Mouse (Mus musculus): ENCODE data around the gene Ranbp10.

DNA sequence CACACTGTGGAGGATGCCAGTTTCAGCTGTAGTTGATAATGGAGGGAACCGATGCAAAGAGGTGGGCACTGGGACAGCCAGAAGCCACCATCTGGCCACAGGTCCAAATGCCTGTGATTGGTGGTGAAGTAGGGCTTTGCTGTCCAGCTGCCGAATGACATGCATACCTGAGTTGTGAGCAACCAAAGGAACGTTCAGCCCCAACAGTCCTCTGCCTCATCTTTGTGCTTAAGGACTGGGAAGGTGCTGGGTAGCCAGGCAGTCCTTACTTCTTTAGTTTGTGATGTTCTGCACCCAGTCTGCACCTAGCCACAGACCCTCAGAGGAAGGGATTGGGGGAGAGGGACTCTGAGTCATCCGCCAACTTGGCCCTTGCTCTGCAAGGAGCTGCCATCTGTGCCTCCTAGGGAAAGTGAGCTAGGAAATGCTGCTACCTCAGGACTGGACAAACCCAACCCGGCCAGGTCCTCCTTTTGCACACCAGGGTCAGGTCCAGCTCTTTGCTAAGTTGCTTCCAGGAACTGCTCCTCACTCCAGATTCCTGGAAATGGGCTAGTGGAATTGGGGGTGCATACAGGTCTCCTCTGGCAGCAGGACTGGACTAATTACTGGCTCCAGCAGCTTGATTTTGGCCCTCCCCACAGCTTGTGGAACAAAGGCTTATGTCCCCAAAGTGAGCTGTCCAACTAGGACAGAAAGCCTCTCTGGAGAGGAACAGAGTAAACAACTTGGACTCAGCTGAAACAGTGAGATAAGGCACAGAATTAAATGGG, 58.5 kb downstream of the Ranbp10 start:
- no peak for TF ChIP-seq GATA1 (IDR thresholded peaks at IDR 0.05; ENCODE audit: low read length)
- TF ChIP-seq TAL1 (IDR thresholded peaks at IDR 0.05; ENCODE audit: low read length) = no peak

All from erythroblast, embryonic 14.5 days (primary cell).